Mouse (Mus musculus): Measurements from ENCODE around the gene Fbxw7.

Fbxw7 gene

DNA sequence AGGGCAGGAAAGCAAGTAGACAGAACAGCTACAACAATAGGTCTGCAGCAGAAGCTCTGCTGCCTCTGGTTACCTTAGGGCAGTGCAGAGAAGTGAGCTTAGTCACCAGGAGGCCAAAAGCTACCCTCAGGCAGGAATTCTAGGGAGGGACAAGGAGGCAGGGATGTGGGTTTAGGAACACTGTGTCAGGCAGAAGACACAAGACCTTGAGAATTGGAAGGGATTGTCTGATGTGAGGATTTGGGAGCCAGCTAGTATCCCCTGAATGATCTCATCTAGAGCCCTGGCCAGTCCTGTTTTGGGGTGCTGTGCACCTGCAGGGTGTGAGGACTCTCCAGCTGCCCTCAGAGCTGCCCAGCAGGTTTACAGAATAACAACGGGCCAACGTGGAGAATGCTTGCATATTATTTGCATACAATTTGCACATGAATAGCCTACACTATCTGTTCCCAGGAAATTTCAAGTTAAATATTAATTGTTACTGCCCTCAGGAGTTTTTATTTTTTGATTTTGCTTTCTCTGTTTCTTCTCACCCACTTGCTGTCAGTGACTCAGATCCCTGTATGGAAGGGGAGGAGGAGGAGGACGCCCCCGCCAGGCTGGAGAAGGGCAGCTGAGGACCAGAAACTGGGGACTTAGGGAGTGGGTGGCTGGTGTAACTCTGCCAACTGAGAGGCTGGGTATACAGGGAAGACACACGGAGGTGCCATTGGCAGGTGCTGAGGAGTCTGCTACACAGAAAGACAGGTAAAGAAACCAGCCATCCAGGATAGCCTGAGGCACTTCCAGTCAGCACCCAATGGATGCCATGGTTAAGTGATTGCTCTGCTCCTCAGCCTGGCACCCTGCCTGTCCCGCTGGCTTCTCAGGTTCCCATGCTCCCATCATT, 210.0 kb downstream of the Fbxw7 start:
- no peak for DNase-seq (ENCODE audit: low read depth, low spot score)

All from retina, postnatal 7 days (tissue).